Mouse (Mus musculus) liver, embryonic 13.5 days (tissue): ENCODE data around the gene Farp1. TPM values are rescaled to one million over a fixed set of nuclear protein-coding genes. Genes with fewer than 3 reads are reported as not detected.

ENCODE experiments used
- ATAC-seq: fragments of 200-750 bp; cut with Nextera tagmentation; 2 replicates; pipeline ENCODE4 v1.8.0; 2017; ENCODE audit warnings: low read depth, mild to moderate bottlenecking, moderate number of reproducible peaks, moderate library complexity
- DNase-seq: peaks from one replicate; pipeline ENCODE4 v3.0.0; 2022
- H3K27ac ChIP-seq: fragments of 300-500 bp; sonication (generic); 2 replicates; pipeline ENCODE4 v1.5.1; 2015; ENCODE audit warnings: moderate library complexity, mild to moderate bottlenecking, inconsistent platforms
- H3K27me3 ChIP-seq: fragments of 300-500 bp; sonication (generic); 2 replicates; pipeline ENCODE4 v1.6.1; 2015; ENCODE audit warnings: mild to moderate bottlenecking, inconsistent platforms
- H3K36me3 ChIP-seq: fragments of 300-500 bp; sonication (generic); 2 replicates; pipeline ENCODE4 v1.6.1; 2015; ENCODE audit warnings: mild to moderate bottlenecking, inconsistent platforms
- H3K4me1 ChIP-seq: fragments of 300-500 bp; sonication (generic); replicated peaks from 2 replicates; pipeline ENCODE4 v1.6.1; 2015; ENCODE audit warnings: inconsistent platforms
- H3K4me2 ChIP-seq: fragments of 300-500 bp; sonication (generic); 2 replicates; pipeline ENCODE4 v1.6.1; 2015; ENCODE audit warnings: inconsistent platforms, mild to moderate bottlenecking, moderate library complexity
- H3K4me3 ChIP-seq: fragments of 300-500 bp; sonication (generic); replicated peaks from 2 replicates; pipeline ENCODE4 v1.5.1; 2015; ENCODE audit warnings: mild to moderate bottlenecking, inconsistent platforms
- H3K9ac ChIP-seq: fragments of 300-500 bp; sonication (generic); 2 replicates; pipeline ENCODE4 v1.6.1; 2015; ENCODE audit warnings: mild to moderate bottlenecking, inconsistent platforms
- H3K9me3 ChIP-seq: fragments of 300-500 bp; sonication (generic); replicated peaks from 2 replicates; pipeline ENCODE4 v1.6.1; 2016; ENCODE audit warnings: inconsistent platforms
- WGBS: fragments of 180-500 bp; shearing (Covaris S2); methylation state at CpG from one replicate; pipeline ENCODE4 v1.1.7; 2015; ENCODE audit not compliant: insufficient replicate concordance; 5-methylcytosine and 5-hydroxymethylcytosine counted together
- polyA plus RNA-seq: library from polyadenylated mRNA; unstranded; fragments of >200 nt; fragmentation: Nextera tagmentation; extraction: Ambion mirVana; gene quantifications from 2 replicates; pipeline ENCODE4 v1.2.1, GENCODE M21; 2015

The Farp1 gene
- polyA plus RNA-seq, 1 experiment from 2014 or later, result 3.4 TPM

- H3K27ac ChIP-seq, result no peak overlapping the region
- no peak for DNase-seq
- H3K4me2 ChIP-seq, result no peak overlapping the region
- H3K36me3 ChIP-seq, result no peaks in the 10 kb centered on the region
- peaks cover 32% of the 10 kb centered on the region for H3K4me1 ChIP-seq
- H3K27me3 ChIP-seq, result no peaks in the 10 kb centered on the region
- H3K9me3 ChIP-seq, result no peaks in the 10 kb centered on the region
- ATAC-seq, result no peak
- H3K9ac ChIP-seq, result no peak overlapping the region
- no peak overlapping the region for H3K4me3 ChIP-seq
- WGBS, result 66% methylated on average over 11 of the region's 11 CpGs
Observed at GRCm38 (mm10) chr14:121148088-121148785, 113.2 kb downstream of the Farp1 start.

- no peak for ATAC-seq
- H3K9me3 ChIP-seq, result no peaks in the 10 kb centered on the region
- 64% methylated on average over 5 of the region's 5 CpGs for WGBS
Observed at GRCm38 (mm10) chr14:121149984-121150383, 115.0 kb downstream of the Farp1 start.

GRCm38 (mm10) chr14:121151837-121152236, 116.8 kb downstream of the Farp1 start:
- Histone ChIP-seq H3K27me3 (no peaks in the 10 kb centered on the region), H3K4me1 (peaks cover 19% of the 10 kb centered on the region), H3K4me2 (no peak overlapping the region), H3K9ac (no peak overlapping the region), H3K36me3 (0 out of 2 replicates have a peak, but pooled peaks cover 3% of the 10 kb centered on the region), H3K9me3 (0 out of 2 replicates have a peak, but pooled peaks cover 2% of the 10 kb centered on the region), H3K4me3 (no peak overlapping the region), H3K27ac (no peak overlapping the region)
- DNase-seq, result no peak
- ATAC-seq, result no peak
- 77% methylated on average over 10 of the region's 10 CpGs for WGBS

More at GRCm38 (mm10) chr14:121149984-121150383, 115.0 kb downstream of the Farp1 start:
- no peaks in the 10 kb centered on the region for H3K36me3 ChIP-seq
- H3K27me3 ChIP-seq, result no peaks in the 10 kb centered on the region
- H3K9ac ChIP-seq, result no peak overlapping the region
- no peak overlapping the region for H3K27ac ChIP-seq
- no peak for DNase-seq
- no peak overlapping the region for H3K4me2 ChIP-seq
- H3K4me1 ChIP-seq, result peaks cover 25% of the 10 kb centered on the region
- no peak overlapping the region for H3K4me3 ChIP-seq

GRCm38 (mm10) chr14:121152771-121153170, 117.8 kb downstream of the Farp1 start:
- H3K27me3 ChIP-seq, result no peaks in the 10 kb centered on the region
- H3K9ac ChIP-seq, result no peak overlapping the region
- H3K4me3 ChIP-seq, result no peak overlapping the region
- DNase-seq (no peak), ATAC-seq (no peak)
- H3K4me1 ChIP-seq, result peaks cover 11% of the 10 kb centered on the region
- WGBS, result 64% methylated on average over 6 of the region's 6 CpGs
- H3K36me3 ChIP-seq, result 0 out of 2 replicates have a peak, but pooled peaks cover 3% of the 10 kb centered on the region
- no peak overlapping the region for H3K27ac ChIP-seq
- no peak overlapping the region for H3K4me2 ChIP-seq
- H3K9me3 ChIP-seq, result 0 out of 2 replicates have a peak, but pooled peaks cover 2% of the 10 kb centered on the region

GRCm38 (mm10) chr14:121153260-121153659, 118.3 kb downstream of the Farp1 start:
- H3K9ac ChIP-seq, result no peak overlapping the region
- DNase-seq (no peak), ATAC-seq (no peak)
- 0 out of 2 replicates have a peak, but pooled peaks cover 2% of the 10 kb centered on the region for H3K9me3 ChIP-seq
- H3K4me3 ChIP-seq, result no peak overlapping the region
- 0 out of 2 replicates have a peak, but pooled peaks cover 3% of the 10 kb centered on the region for H3K36me3 ChIP-seq
- H3K4me1 ChIP-seq, result peaks cover 6% of the 10 kb centered on the region
- no peak overlapping the region for H3K4me2 ChIP-seq
- H3K27me3 ChIP-seq, result no peaks in the 10 kb centered on the region
- H3K27ac ChIP-seq, result no peak overlapping the region
- 61% methylated on average over 7 of the region's 7 CpGs for WGBS

GRCm38 (mm10) chr14:121155173-121155572, 120.2 kb downstream of the Farp1 start:
- no peak overlapping the region for H3K9ac ChIP-seq
- H3K27ac ChIP-seq, result no peak overlapping the region
- no peak for ATAC-seq
- H3K4me1 ChIP-seq, result peaks cover 5% of the 10 kb centered on the region
- H3K4me3 ChIP-seq, result no peak overlapping the region
- 0 out of 2 replicates have a peak, but pooled peaks cover 2% of the 10 kb centered on the region for H3K9me3 ChIP-seq
- no peak overlapping the region for H3K4me2 ChIP-seq
- WGBS, result 73% methylated on average over 4 of the region's 4 CpGs
- H3K27me3 ChIP-seq, result no peaks in the 10 kb centered on the region
- no peak for DNase-seq
- H3K36me3 ChIP-seq, result 0 out of 2 replicates have a peak, but pooled peaks cover 3% of the 10 kb centered on the region

- no peaks in the 10 kb centered on the region for H3K27me3 ChIP-seq
- ATAC-seq, result no peak
- WGBS, result 46% methylated on average over 2 of the region's 2 CpGs
- H3K9ac ChIP-seq, result no peak overlapping the region
- no peak overlapping the region for H3K4me2 ChIP-seq
- no peaks in the 10 kb centered on the region for H3K4me1 ChIP-seq
- no peak overlapping the region for H3K4me3 ChIP-seq
- 0 out of 2 replicates have a peak, but pooled peaks cover 2% of the 10 kb centered on the region for H3K9me3 ChIP-seq
- 0 out of 2 replicates have a peak, but pooled peaks cover 3% of the 10 kb centered on the region for H3K36me3 ChIP-seq
- DNase-seq, result no peak
- no peak overlapping the region for H3K27ac ChIP-seq
Observed at GRCm38 (mm10) chr14:121158616-121159015, 123.6 kb downstream of the Farp1 start.

- Histone ChIP-seq H3K4me1 (0 out of 2 replicates have a peak, but pooled peaks cover 8% of the 10 kb centered on the region), H3K27me3 (no peaks in the 10 kb centered on the region), H3K36me3 (no peaks in the 10 kb centered on the region), H3K4me2 (no peak overlapping the region), H3K9me3 (no peaks in the 10 kb centered on the region), H3K9ac (no peak overlapping the region), H3K4me3 (no peak overlapping the region), H3K27ac (no peak overlapping the region)
- ATAC-seq (no peak), DNase-seq (no peak)
- WGBS, result 75% methylated on average over 2 of the region's 2 CpGs
Observed at GRCm38 (mm10) chr14:121162822-121163221, 127.8 kb downstream of the Farp1 start.

GRCm38 (mm10) chr14:121164866-121165265, 129.9 kb downstream of the Farp1 start:
- DNase-seq (no peak), ATAC-seq (no peak)
- Histone ChIP-seq H3K36me3 (no peaks in the 10 kb centered on the region), H3K9me3 (no peaks in the 10 kb centered on the region), H3K27ac (peak overlapping the region; percentile 34; the same call in 1 of the 2 replicates), H3K4me3 (no peak overlapping the region), H3K9ac (no peak overlapping the region), H3K27me3 (no peaks in the 10 kb centered on the region), H3K4me2 (no peak overlapping the region), H3K4me1 (0 out of 2 replicates have a peak, but pooled peaks cover 8% of the 10 kb centered on the region)
- WGBS, result 44% methylated on average over 1 of the region's 1 CpGs

- Histone ChIP-seq H3K4me2 (no peak overlapping the region), H3K36me3 (no peaks in the 10 kb centered on the region), H3K27ac (no peak overlapping the region), H3K27me3 (no peaks in the 10 kb centered on the region), H3K9me3 (no peaks in the 10 kb centered on the region), H3K9ac (no peak overlapping the region), H3K4me1 (0 out of 2 replicates have a peak, but pooled peaks cover 8% of the 10 kb centered on the region), H3K4me3 (no peak overlapping the region)
- ATAC-seq (no peak), DNase-seq (no peak)
- 67% methylated on average over 6 of the region's 6 CpGs for WGBS
Observed at GRCm38 (mm10) chr14:121165408-121166037, 130.5 kb downstream of the Farp1 start.

- Histone ChIP-seq H3K36me3 (no peaks in the 10 kb centered on the region), H3K4me1 (0 out of 2 replicates have a peak, but pooled peaks cover 8% of the 10 kb centered on the region), H3K27me3 (no peaks in the 10 kb centered on the region), H3K4me3 (no peak overlapping the region), H3K27ac (no peak overlapping the region), H3K4me2 (no peak overlapping the region), H3K9ac (no peak overlapping the region), H3K9me3 (no peaks in the 10 kb centered on the region)
- ATAC-seq, result no peak
- 72% methylated on average over 7 of the region's 7 CpGs for WGBS
- no peak for DNase-seq
Observed at GRCm38 (mm10) chr14:121166038-121166436, 131.0 kb downstream of the Farp1 start.
